Mouse (Mus musculus): Measurements from ENCODE around the gene Prdx6.
"Not testable (repeated sequence)": the region's sequence is repeated elsewhere in the genome, so short reads cannot be mapped to it uniquely, and the experiment has no call there.

Prdx6 gene

DNA sequence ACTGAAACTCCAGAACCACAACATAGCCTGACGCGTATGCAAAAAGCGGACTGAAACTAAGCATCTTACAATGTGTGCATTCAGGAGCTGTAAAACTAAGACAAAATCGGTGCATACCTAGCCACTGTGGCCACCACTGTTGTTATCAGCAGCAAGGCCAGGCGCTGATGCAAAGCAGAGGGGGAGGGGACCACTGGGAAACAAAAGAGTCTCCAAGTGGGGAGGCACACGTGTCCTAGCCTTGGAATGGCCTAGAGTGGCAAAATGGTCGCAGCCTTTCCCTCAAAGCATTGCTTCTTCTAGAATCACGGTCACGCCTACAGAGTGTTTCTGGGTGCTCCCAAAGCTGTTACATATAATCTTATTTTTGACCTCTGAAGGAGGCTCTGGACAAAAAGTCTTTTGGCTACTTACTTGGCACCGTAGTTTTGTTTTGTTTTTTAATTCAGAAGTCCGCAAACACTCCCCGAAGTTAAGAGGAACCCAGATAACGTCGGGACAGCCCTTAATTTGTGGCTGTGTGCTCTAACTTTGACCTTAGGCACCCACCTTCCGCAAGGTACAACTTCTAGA is 902 bp downstream of the Prdx6 start:
- peak; percentile 42 for DNase-seq

DNA sequence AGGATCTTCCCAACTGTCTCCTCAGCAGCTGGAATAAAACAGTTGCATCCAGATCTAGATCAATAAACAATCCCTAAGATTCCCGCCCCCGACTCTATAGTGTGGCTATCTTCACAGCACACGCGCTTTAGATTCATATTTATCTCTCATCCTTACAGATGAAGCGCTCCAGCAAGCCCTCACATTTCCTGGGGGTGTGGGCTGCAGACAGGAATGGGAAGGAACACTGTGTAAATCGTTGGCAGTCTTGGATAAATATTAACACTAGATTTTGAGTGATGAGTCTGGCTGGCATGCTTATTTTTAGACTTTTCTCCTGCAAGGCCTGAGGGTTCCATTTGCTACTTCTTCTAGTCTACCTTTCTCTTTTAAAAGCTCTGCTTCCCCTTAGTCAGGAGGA is 1.6 kb downstream of the Prdx6 start:
- DNase-seq = no peak

DNA sequence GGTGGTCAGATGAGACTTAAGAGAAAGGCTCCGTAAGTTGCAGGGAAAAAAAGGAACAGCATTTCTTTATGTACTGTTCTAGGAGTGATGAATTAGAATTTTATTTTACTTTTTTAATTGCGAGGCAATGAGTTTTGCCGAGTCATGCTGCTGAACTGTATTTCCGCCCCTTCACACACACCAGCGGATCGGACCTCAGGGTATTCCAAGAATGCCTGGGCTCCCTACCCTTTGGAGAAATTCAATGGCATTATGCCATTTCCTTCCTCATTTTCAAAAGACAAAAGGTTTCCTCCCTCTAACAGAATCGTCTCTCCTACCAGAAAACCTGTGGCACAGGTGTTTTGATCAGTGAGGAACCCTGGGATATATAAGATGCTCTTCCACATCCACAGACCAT is 2.3 kb downstream of the Prdx6 start:
- no peak for DNase-seq

DNA sequence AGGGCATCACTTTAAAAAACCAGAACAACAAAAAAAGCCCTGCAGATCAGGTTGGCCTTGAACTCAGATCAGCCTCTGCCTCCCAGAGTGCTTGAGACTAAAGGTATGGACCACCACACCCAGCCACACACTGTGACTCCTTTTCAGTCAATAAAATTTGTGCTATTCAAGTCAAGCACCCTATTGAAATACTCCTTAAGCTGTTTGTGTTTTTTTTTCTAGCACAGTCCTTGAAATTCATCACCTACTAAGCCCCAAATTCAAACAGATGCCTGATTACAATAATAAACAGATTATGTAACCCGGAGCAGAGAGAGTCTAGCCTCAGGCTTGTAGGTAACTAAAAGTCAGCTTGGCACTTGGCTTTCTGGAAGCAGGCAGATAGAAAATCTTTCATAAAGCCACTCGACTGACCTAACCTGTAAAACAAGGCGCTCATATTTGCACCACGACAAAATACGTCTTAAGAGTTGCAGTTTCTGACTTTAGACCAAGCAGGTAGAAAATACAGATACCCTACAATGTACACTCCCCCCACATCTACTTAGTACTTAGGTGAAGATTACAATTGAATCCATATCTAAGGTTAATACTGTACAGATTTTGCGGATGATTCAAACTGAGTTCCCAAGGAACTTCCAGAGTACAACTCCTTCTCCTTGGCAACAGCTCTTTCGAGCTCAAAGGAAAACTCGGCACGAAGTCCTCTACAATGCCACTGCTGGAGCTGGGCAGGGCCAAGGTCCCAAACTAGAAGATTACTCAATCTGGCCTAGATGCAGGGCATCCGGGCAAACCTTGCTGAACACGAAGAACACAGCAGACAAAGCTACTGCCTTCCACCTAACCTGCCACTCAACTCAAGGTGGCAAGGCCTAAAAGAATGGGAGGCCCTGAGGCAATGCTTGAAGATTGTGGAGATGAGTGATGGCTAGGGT is 3.1 kb downstream of the Prdx6 start:
- no peak for DNase-seq

DNA sequence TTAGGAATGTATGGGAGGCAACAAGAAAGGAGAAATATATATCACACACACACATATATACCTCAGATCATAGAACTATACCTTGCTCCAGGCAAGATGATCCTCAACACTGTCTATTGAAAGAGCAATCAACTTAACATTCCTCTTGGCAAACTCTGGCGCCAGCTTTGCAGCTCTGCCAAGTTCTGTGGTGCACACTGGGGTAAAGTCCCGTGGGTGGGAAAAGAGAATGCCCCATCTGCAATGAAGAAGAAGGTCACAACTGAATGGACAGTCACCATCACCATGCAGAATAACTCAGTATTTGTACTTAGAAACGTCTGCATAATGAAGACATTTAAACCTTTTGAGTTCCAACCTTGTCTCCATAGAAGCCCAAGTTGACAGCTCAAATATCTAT is 3.8 kb downstream of the Prdx6 start:
- peak; percentile 22 for DNase-seq

- DNase-seq = no peak
These were observed 13.3 kb downstream of the Prdx6 start for GRCm38 (mm10) chr1:161237750-161238149.

GRCm38 (mm10) chr1:161237339-161237738 is 13.7 kb downstream of the Prdx6 start:
- DNase-seq = no peak

GRCm38 (mm10) chr1:161233226-161233839 is 17.7 kb downstream of the Prdx6 start:
- no peak for DNase-seq

DNA sequence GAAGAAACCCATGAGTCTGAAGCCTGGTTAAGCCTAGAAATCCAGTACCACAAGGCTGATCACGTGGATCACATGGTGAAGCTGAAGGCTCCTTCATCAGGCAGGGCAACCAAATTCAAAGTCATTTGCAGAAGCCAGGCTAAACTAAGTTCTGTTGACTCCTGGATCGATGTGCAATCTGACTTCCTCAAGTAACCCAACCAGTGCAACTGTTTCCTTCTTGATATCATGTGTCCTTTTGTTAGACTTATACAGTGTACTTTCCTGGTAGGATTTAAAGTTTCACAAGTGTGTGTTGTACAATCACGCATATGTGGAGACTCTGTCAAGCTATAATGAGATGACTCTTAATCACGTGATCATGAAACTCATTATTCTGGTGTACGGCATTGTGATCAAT is 18.8 kb downstream of the Prdx6 start:
- DNase-seq = no peak

- peak; percentile 22 for DNase-seq
These were observed 26.2 kb downstream of the Prdx6 start for GRCm38 (mm10) chr1:161224837-161225236.

- no peak for DNase-seq
These were observed 31.2 kb downstream of the Prdx6 start for GRCm38 (mm10) chr1:161219816-161220215.

- DNase-seq = no peak
These were observed 36.6 kb downstream of the Prdx6 start for GRCm38 (mm10) chr1:161214465-161214864.

DNA sequence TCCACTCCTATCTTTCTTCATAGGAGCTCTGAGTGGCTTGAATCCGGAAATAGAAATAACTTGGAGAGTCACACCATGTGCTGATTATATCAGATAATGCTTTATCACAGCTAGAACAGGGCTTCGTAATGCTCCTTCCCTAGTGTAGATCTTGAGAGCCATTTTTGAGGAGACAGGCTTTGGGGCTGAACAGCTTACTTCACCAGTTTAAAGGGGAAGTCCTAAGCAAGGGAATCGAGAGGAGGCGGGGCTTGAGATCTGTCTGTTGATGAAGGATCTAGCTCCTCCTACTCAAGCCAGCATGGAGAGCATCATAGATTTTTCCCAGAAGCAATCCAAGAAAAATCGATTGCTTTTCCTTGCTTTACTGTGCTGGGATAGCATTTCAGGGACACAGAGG is 51.2 kb downstream of the Prdx6 start:
- DNase-seq = no peak

DNA sequence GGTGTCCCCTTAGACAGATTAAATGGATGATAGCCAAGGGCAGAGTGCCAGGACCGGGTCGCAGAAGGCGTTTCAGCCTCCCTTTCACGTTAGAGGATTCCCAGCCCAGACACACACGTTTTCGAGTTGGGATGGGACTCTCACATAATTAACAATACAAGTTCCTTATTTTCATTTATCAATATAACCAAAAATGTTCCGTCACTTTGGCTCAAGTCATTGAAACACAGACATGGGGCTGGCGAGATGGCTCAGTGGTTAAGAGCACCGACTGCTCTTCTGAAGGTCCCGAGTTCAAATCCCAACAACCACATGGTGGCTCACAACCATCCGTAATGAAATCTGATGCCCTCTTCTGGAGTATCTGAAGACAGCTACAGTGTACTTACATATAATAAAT is 54.7 kb downstream of the Prdx6 start:
- DNase-seq = not testable (repeated sequence)

DNA sequence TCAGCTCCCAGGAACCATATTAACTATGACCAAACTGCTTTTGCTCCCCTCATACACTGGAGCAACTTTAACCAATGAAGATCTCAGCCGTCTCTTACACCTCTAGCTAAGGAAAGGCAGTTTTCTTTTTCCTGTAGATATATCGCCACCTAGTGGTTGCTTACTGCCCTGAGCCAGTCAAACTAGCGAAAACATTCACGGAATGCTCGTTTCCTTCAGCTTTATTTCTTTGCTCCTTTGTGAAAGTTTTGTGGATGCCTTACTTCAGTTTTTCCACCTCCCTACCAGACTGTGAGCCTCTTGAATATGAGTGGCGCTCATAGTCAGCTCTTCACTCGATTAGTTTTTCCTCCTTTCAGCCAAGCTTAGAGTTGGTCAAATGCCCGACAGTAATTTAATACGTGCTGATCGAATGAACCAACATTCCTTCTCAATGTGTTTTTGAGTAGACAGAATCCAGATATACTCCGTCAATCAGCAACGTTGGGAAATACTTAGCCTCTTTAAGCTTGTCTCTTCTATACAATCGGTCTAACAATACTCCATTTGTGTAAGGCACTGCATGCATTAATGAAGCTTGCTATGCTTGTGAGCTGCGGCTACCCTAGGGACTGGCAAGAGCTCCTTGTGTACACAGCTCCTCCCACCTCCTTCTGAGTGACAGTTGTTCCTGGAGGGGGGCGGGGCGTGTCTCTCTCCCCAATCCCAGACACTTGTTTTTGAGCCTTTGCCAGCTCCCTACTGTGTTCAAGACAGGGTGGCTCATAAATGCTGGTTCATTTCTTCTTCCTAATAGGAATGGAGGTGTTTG is 55.3 kb downstream of the Prdx6 start:
- DNase-seq = peak; percentile 79

GRCm38 (mm10) chr1:161190253-161190910 is 60.6 kb downstream of the Prdx6 start:
- DNase-seq = no peak

Data from cerebellum, adult 9-11 months (tissue).